Mouse (Mus musculus): ENCODE data around the gene Ccdc93.
A peak's percentile ranks its signal among the peaks of the same experiment; 100 is the strongest.

Ccdc93 gene

DNA sequence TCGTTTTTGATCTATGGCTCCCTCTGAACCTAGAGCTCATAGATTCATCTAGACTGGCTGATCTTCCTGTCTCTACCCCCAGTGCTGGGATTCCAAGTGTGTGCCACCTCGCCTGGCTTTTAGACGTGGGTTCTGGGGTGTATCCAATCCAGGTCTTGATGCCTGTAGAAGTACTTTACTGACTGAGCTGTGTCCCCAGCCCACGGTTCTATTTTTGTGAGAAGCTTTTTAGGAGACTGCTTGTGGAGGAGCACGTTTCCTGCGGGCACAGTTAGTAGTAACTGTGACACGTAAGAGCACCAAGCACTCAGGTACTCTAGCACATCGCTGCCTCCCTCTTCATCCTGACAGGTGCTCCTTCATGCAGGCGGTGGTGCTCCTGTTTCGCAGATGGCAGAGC is 16.4 kb downstream of the Ccdc93 start:
- peak in 1 of 2 experiments; percentile 26 for DNase-seq (ENCODE audit: low spot score in 2 of 2)

DNA sequence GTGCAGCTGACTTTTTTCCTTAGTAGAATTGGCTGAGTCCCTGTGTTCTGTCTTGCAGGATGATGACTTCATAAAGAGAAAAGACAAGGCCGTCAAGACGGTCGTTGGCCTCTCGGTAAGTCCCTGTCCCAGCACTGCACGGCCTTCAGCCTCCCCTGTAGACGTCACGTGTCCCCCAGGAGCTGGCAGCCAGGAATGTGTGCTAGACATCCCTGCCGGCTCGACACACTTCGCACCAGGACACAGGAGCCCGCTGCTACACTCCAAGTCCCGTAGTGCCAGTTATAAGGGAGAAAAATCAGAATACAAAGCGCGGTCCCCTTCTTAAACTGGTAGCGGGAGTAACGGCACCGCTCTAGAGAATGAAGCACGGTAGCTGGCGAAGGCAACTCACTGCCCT is 17.3 kb downstream of the Ccdc93 start:
- DNase-seq (ENCODE audit: low spot score in 2 of 2), result no peak

DNA sequence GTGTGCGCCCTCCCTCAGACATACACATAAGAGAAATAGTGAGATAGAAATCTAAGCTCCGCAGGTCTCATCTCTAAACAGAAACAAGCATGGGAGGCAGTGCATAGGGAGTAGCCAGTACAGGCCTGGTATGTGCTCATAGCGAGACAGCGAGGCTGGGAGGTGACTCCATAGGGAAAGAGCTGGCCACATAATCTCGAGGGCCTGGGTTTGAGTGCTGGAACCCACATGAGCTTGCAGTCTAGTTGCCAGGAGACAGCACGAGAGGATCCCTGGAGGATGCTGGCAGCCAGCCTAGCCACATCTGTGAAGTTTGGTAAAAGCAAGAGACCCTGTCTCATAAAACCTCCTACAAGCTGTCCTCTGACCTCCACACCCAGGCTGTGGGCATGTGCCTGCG is 20.2 kb downstream of the Ccdc93 start:
- no peak for DNase-seq (ENCODE audit: low spot score in 2 of 2)

DNA sequence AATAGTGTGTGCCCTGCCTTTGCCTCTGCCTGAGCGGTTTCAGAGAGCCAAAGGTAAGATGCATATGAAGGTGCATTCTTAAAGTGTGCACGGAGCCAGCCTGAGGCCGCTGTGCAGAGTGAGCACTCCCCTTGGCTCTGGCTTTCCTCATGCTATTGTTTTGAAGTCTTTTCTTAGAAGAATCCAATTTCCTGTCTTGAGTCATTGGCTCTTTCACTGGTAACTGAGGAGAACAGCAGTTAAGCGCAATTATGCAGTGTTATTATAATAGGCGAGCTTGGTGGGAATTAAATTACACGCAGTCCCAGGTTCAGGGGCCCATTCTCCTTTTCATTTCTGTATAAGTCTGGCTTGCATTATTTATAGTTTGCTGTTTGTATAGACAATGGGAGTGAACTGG is 21.6 kb downstream of the Ccdc93 start:
- no peak for DNase-seq (ENCODE audit: low spot score in 2 of 2)

DNA sequence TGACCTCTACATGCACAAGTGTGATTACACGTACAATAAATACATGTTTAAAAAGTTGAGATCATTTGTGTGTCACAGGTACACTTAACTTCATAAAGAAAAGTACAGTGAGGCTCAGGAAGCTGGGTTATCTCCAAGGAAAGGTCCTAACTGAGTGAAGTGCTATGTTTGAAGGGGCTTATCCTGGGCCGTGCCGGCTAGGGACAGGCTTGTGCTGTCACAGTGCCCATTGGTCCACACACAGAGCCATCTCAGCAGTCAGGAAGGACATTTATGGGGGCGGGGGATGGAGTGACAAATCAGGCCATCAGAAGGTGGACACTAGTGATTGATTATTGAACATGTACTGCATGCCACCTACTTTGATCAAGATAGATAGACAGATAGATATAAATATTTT is 22.2 kb downstream of the Ccdc93 start:
- no peak for DNase-seq (ENCODE audit: low spot score in 2 of 2)

DNA sequence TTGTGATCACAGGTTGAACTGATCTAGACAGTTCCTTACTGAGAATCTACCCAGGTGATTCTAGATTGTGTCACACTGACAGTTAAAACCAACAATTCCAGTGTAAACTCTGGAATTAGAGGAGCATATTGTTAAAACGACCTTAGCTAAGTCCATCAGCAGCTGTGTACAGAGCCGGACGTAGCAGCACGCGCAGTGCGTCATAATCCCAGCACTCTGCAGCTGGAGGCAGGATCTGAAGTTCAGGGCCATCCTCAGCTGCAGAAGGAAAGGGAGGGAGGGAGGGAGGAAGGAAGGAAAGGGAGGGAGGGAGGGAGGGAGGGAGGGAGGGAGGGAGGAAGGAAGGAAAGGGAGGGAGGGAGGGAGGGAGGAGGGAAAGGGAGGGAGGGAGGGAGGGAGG is 24.1 kb downstream of the Ccdc93 start:
- no peak for DNase-seq (ENCODE audit: low spot score in 2 of 2)

DNA sequence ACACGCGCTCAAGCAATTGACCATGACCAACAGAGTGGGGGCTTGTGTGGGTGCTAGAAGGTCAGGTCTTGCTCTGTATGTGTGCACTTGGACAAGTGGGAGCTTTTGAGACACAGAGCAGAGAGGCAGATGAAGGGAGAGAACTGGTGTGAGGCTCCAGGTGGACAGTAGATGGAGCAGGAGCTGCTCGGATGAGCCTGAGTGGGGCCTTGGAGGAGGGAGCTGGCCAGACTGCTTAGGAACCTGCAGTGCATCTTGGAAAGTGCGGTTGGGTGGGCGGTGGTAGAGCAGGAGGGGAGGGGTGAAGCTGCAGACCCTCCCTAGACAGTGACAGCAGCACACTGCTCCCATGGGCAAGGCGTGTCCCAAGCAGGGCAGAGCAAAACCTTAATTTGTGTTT is 29.2 kb downstream of the Ccdc93 start:
- peak in 1 of 2 experiments; percentile 26 for DNase-seq (ENCODE audit: low spot score in 2 of 2)

DNA sequence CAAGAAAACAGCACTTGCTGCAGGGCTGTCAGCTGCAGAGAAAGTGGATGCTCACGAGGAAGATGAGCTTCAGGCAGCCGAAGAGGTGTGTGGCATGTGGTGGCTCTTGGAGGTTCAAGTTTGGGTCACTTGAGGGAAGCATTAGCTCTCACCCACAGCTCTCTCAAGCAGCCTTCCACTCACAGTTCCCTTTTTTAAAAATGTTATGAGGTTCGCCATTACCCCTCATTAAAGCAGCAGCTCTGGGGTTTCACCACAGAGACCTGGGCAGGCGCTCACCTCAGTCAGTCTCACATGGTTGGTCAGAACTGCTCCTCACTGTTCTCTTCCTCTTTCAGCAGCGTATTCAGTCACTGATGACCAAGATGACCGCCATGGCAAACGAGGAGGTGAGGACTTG is 31.0 kb downstream of the Ccdc93 start:
- DNase-seq (ENCODE audit: low spot score in 2 of 2), result no peak

DNA sequence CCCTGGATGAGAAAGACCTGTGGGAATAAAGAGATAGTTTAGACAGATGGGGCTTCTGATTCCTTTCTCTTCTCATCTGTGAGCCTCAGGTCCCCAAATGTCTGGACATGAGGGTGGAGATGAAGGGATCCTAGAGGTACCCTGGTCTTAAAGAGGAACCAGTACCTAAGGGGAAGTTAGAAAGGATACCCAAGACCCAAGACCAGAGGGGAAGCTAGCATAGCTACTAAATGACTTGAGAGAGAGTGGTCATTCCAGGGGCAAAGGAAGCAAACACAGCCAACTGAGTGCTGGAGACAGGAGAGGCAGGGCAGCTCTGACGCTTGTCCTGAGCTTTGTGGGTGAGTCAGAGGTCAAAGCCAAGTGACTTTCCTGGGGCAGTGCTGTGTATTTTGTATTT is 31.8 kb downstream of the Ccdc93 start:
- DNase-seq (ENCODE audit: low spot score in 2 of 2), result no peak

DNA sequence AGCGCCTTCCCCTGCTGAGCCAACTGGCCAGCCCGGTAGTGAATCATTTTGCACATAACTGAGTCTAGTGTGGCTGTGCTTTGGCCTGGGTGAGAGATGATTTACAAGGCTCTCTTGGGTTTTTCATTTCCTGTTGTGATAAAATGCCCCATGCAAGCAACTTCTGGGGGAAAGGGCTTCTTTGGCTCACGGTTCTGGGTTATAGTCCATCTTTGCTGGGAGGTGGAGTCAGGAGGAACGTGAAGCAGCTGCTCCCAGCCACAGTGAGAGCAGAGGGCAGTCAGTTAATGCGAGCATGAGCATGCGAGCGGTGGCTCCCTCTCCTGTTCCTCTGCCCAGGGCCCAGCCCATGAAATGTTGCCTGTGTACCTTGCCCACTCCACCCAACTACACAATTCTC is 33.0 kb downstream of the Ccdc93 start:
- DNase-seq (ENCODE audit: low spot score in 2 of 2), result no peak

DNA sequence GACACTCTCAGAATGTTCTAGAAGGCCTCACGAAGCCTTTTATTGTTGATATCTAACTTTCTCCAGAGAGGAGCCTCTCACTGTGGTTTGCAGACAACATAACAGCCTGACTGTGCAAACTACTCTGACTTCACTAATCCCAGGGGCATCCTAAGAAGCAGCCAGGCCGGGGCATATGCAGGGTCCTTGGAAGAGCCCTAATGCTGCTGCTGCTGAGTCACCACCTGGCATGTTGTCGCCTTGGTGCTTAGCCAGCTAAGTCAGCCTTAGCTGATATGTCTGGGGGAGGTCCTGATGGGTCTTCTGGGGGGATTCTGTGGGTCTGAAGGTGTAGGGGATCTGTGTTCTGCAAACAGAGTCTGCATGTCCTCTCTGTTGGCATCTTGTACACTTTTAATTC is 35.4 kb downstream of the Ccdc93 start:
- no peak for DNase-seq (ENCODE audit: low spot score in 2 of 2)

DNA sequence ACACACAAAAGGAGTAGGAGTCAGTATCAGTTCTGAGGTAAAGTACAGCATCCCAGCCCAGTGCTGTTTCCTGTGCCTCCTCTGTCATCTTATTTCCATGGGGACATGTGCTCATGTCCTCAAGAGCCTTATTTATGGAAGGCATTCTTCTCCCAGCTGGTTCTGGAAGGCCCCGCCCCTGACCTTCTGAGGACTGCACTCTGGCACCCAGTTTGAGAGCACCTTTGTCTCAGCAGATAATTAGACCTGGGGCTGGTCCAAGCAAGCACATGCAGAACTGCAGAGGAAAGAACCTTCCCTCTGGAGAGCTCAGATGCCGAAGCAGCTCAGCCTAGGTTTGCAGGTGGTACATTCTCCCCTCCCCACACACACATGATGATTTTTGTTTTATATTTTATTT is 37.4 kb downstream of the Ccdc93 start:
- no peak for DNase-seq (ENCODE audit: low spot score in 2 of 2)

DNA sequence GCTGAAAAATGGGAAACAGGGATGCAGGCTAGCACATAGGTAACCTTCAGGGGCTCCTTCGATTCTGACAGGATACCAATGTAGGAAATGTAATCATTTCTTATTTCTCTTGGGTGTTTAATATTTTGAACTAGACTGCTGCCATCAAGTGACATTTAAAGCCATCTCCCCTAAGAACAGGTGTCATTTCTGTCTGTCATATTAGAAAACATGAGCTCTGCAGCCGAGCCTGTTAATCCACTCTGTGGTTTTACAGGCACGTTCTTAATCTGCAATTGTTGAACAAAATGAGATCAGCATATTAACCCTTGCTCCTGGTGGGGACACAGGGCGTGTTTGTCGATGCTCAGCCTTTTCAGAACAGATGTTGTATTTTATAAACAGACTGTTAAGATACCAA is 40.7 kb downstream of the Ccdc93 start:
- DNase-seq (ENCODE audit: low spot score in 2 of 2), result no peak

DNA sequence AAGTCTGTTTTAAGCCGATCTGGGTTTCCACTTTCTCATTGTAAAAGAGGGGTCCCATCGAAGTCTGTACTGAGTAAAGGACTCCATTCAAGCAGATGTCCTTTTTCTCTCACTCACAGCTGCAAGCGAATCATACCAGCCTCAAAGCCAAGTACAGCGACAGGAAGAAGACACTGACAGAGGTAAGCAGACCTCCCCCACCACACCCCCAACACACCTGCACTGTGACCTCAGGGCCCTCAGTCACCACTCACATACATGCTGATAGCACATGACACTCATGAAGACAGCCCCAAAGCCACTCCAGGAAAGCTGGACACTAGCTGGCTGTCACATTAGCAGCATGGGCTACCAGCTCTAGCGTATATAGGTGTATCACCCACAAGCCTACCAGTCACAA is 46.9 kb downstream of the Ccdc93 start:
- DNase-seq (ENCODE audit: low spot score in 2 of 2), result no peak

DNA sequence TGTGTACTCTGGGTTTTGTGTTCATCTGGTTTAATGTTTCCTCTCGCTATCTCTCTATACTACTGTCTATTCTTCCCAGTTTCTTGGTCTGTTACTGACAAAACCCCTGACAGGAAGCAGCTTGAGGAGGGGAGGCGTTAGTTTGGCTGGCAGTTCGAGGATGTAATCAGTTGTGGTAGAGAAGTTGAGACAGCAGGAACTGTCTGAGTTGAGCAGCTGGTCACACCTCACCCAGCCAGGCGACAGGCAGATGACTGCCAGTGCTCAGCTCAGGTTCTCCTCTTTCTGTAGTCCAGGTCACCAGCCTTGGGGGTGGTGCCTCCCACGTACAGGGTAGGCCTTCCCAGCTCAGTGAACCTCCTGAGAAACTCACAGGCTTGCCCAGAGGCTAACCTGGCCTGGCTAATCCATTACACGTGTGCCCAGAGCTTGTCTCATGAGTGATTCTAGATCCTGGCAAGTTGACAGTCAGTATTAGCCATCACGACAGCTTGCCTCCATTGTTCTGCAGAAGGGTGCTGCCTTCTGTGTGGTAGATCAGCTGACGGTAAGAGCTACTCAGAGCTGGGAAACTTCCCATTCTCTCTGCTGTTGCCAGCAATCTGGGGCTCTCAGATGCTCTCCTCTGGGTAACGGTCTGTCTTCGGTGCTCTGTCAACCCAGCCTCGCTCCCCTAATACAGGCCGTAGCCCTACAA is 47.6 kb downstream of the Ccdc93 start:
- peak; percentile 37 to 57 for DNase-seq (ENCODE audit: low spot score in 2 of 2)

DNA sequence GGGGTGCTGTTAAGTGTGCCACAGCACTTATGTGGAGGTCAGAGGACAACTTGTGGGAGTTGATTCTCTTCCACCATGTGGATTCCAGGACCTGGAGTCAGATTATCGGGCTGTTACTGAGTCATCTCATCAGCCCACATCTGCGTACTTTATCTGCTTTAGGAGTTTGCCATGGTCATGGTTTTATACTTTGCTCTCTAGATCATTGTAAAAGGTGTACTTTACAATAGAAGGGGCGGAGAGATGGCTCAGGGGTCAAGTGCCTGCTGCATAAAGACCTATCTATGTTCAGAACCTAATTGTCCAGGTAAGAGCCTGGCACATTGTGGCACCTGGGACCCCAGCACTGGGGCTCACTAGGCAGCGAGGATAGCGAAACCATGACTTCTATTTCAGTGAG is 48.6 kb downstream of the Ccdc93 start:
- DNase-seq (ENCODE audit: low spot score in 2 of 2), result no peak

DNA sequence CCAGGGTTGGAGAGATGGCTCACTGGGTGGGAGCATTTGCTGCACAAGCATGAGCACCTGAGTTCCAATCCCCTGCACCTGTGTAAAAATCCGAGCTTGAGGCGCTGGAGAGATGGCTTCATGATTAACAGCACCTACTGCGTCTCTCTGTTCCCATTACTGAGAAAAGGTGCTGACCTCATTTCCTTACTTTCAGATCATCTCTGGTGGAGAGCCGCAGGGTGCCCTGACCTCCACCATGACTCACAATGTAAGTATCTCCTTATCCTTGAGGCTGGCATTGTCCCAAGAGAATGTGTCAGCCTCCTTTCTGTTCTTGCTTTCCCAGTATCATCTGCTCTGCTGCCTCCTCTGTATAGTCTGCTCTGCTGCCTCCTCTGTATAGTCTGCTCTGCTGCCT is 52.2 kb downstream of the Ccdc93 start:
- DNase-seq (ENCODE audit: low spot score in 2 of 2), result no peak

DNA sequence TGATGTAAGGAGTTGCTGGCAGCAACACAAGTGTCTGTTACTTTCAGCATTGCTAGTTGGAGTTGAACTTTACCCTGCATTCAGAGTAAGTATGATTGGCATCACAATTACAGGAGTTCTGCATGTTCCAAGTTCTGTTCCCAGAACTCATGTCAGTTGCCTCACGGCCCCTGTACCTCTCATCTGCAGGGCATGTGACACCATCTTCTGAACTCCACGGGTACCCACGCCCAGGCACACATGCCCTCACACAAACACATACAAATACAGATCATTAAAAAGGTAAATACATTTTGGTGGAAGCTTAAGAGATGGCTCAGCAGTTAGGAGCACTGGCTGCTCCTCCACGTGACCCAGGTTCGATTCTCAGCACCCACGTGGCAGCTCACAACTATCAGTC is 56.0 kb downstream of the Ccdc93 start:
- DNase-seq (ENCODE audit: low spot score in 2 of 2), result no peak

DNA sequence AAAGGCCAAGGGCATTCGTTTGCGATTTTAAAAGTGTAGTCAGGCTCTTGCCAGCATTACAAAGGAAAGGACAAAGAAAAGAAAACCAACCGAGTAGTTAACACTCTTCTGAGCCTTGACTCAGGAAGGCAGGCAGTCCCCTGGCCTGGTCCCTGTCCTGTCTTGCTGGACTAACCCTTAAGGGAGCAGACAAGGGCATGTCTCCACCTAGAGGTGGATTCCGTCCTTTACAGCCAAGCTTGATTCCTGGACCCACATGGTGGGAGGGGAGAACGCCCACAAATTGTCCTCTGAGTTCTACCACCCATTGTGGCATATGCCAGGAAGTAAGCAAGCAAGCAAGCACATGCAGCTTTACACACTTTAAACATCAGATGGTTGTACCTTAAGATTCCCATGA is 59.4 kb downstream of the Ccdc93 start:
- DNase-seq (ENCODE audit: low spot score in 2 of 2), result peak; percentile 38 to 45

DNA sequence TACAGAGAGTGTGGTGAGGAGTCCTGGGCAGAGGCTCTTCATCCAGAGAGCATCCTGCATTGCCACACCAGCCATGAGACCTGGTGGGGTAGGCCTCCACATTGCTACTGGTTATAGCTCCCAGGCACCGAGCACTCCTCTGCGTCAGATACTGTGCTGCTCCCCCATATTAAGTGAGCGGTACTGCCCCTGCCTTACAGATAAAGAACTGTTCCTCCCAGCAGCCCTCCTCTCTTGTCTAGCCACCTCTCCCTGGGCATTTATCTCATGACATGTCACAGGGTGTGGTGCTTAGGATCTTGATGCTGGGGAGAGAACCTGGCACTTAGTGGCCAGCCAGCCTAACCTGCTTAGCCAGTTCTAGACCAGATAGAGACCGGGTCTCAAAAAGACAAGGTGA is 66.2 kb downstream of the Ccdc93 start:
- DNase-seq (ENCODE audit: low spot score in 2 of 2), result no peak

DNA sequence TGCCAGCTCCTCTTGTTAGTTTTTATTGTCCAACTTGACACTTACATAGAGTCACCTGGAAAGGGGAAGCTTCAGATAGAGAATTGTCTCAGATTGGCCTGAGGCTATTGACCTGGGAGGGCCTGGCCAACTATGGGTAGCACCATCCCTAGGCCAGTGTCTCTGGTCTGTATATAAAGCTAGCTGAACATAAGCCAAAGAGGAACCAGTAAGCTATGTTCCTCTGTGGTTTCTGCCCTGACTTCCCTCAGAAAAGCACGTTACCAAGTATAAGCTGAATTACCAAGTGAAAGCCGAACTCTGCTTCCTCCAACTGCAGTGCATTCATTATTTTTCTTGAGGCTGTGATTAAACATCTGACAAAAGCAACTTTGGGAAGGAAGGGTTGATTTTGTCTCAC is 77.9 kb downstream of the Ccdc93 start:
- DNase-seq (ENCODE audit: low spot score in 2 of 2), result no peak

DNA sequence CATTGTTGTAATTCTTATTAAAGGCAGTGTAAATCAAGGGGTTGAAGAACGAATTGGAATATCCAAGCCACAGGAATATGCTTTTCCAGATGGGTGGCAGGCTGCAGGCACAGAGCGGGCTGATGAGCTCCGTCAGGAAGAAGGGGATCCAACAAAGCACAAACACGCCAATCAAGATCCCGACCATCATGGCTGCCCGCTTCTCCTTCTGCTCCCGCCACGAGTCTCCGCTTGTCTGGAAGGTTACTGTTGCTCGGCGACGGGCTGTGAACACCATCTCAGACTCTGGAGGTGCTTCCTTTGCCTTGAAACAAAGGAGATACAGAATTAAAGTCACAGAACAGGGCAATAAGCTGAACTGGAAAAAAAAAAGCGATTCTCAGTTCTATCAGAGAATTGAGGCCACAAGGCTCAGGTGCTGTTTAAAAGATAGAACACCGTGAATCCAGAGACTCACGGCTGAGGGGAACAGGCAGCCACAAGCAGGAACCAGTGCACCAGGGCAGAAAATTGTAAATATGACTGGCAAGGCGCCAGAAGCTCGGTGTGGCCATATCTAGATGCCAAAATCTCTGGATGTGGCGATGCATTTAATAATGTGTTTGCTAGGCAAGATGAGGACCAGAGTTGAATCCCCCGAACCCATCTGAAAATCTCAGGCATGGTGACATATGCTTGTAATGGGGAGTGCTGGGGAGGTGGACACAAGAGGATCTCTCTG is 79.7 kb downstream of the Ccdc93 start:
- DNase-seq (ENCODE audit: low spot score in 2 of 2), result no peak

DNA sequence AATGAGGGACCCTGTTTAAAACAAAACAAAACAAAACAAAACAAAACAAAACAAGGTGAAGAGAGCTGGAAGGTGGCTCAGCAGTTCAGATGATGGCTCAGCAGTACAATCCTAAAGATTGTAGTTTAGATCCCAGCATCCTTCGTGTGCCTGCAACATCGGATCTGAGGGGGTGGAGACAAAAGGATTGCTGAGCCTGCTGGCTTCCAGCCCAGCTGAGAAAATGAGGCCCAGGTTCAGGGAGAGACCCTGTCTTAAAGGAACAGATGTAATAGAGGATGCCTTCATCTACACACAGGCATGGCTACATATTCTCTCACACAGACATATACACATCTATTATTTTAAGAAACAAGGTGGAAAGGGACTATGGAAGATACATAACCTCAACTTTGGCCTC is 80.3 kb downstream of the Ccdc93 start:
- no peak for DNase-seq (ENCODE audit: low spot score in 2 of 2)

DNA sequence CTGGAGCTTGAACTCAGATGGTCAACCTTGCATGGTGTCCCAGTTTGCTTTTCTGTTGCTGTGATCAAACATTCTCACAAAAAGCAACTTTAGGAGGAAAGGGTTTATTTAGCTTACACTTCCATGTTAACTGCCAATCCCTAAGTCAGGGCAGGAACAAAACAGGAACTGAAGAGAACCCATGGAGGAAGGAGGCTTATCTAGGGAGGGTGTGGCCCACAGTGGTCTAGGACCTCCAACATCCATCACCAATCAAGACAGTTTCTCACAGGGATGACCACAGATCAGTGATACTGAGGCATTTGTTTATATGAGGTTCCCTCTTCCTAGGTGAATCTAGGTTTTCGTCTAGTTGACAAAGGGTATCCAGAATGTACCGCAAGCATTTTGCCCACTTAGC is 81.1 kb downstream of the Ccdc93 start:
- no peak for DNase-seq (ENCODE audit: low spot score in 2 of 2)
